Mouse (Mus musculus) heart, embryonic 13.5 days (tissue): Measurements from ENCODE around the gene Nodal. TPM values are rescaled to one million over a fixed set of nuclear protein-coding genes. Genes with fewer than 3 reads are reported as not detected.

Experiments used
- ATAC-seq: fragments of 200-750 bp; cut with Nextera tagmentation; 2 replicates; pipeline ENCODE4 v1.8.0; 2017; ENCODE audit warnings: moderate TSS enrichment; ENCODE audit not compliant: insufficient number of reproducible peaks, low FRiP score, low TSS enrichment; ENCODE audit errors: extremely low read depth
- H3K27ac ChIP-seq: fragments of 300-500 bp; sonication (generic); replicated peaks from 2 replicates; pipeline ENCODE4 v1.5.1; 2015; ENCODE audit warnings: moderate library complexity, mild to moderate bottlenecking, inconsistent platforms
- H3K27me3 ChIP-seq: fragments of 300-500 bp; sonication (generic); replicated peaks from 2 replicates; pipeline ENCODE4 v1.6.1; 2015; ENCODE audit warnings: mild to moderate bottlenecking, inconsistent platforms
- H3K36me3 ChIP-seq: fragments of 300-500 bp; sonication (generic); 2 replicates; pipeline ENCODE4 v1.6.1; 2015; ENCODE audit warnings: mild to moderate bottlenecking, inconsistent platforms
- H3K4me1 ChIP-seq: fragments of 300-500 bp; sonication (generic); 2 replicates; pipeline ENCODE4 v1.6.1; 2015; ENCODE audit warnings: inconsistent platforms
- H3K4me2 ChIP-seq: fragments of 300-500 bp; sonication (generic); 2 replicates; pipeline ENCODE4 v1.6.1; 2015; ENCODE audit warnings: inconsistent platforms, mild to moderate bottlenecking, moderate library complexity
- H3K4me3 ChIP-seq: fragments of 300-500 bp; sonication (generic); 2 replicates; pipeline ENCODE4 v1.5.1; 2015; ENCODE audit warnings: moderate library complexity, mild to moderate bottlenecking, inconsistent platforms
- H3K9ac ChIP-seq: fragments of 300-500 bp; sonication (generic); 2 replicates; pipeline ENCODE4 v1.6.1; 2015; ENCODE audit warnings: inconsistent platforms, mild to moderate bottlenecking, moderate library complexity
- H3K9me3 ChIP-seq: fragments of 300-500 bp; sonication (generic); 2 replicates; pipeline ENCODE4 v1.6.1; 2016; ENCODE audit warnings: inconsistent platforms
- WGBS: fragments of 180-500 bp; shearing (Covaris S2); methylation state at CpG from one replicate; pipeline ENCODE4 v1.1.7; 2015; ENCODE audit warnings: mixed read lengths; 5-methylcytosine and 5-hydroxymethylcytosine counted together
- polyA plus RNA-seq: library from polyadenylated mRNA; unstranded; fragments of >200 nt; fragmentation: Nextera tagmentation; extraction: Ambion mirVana; gene quantifications from 2 replicates; pipeline ENCODE4 v1.2.1, GENCODE M21; 2015

Gene Nodal
- polyA plus RNA-seq, 1 experiment from 2014 or later: not detected

GRCm38 (mm10) chr10:61380186-61380585, 37.6 kb upstream of the Nodal start:
- Histone ChIP-seq H3K4me1 (peaks cover 93% of the 10 kb centered on the region), H3K4me2 (peak overlapping the region; percentile 94), H3K36me3 (peaks cover 11% of the 10 kb centered on the region; the same call in 1 of the 2 replicates), H3K27ac (peak overlapping the region; percentile 95), H3K9me3 (no peaks in the 10 kb centered on the region), H3K27me3 (no peaks in the 10 kb centered on the region), H3K9ac (peak overlapping the region; percentile 91), H3K4me3 (peak overlapping the region; percentile 83)
- ATAC-seq: peak; percentile 44; the same call in 1 of the 2 replicates
- under 1% methylated on average over 9 of the region's 9 CpGs for WGBS

- WGBS: 17% methylated on average over 8 of the region's 8 CpGs
- Histone ChIP-seq H3K27ac (peak overlapping the region; percentile 95), H3K4me3 (peak overlapping the region; percentile 83), H3K9me3 (no peaks in the 10 kb centered on the region), H3K27me3 (no peaks in the 10 kb centered on the region), H3K9ac (peak overlapping the region; percentile 91), H3K36me3 (peaks cover 11% of the 10 kb centered on the region; the same call in 1 of the 2 replicates), H3K4me2 (peak overlapping the region; percentile 94), H3K4me1 (peaks cover 93% of the 10 kb centered on the region)
- ATAC-seq: no peak
Measured at GRCm38 (mm10) chr10:61381823-61382222, 35.9 kb upstream of the Nodal start.

GRCm38 (mm10) chr10:61382281-61382731, 35.5 kb upstream of the Nodal start:
- ATAC-seq: no peak
- Histone ChIP-seq H3K4me2 (peak overlapping the region; percentile 94), H3K9me3 (no peaks in the 10 kb centered on the region), H3K4me3 (peak overlapping the region; percentile 83), H3K27me3 (no peaks in the 10 kb centered on the region), H3K9ac (peak overlapping the region; percentile 91), H3K4me1 (peaks cover 89% of the 10 kb centered on the region), H3K36me3 (peaks cover 8% of the 10 kb centered on the region; the same call in 1 of the 2 replicates), H3K27ac (peak overlapping the region; percentile 95)
- WGBS: 1% methylated on average over 8 of the region's 8 CpGs

GRCm38 (mm10) chr10:61383021-61383714, 34.6 kb upstream of the Nodal start, which contains the start of gene Pald1:
Gene Pald1, minus strand, starts transcription at chr10:61383530.
- WGBS: under 1% methylated on average over 60 of the region's 60 CpGs
- H3K4me1 ChIP-seq: peaks cover 81% of the 10 kb centered on the region

GRCm38 (mm10) chr10:61383715-61384047, 34.1 kb upstream of the Nodal start:
- peaks cover 76% of the 10 kb centered on the region for H3K4me1 ChIP-seq
- H3K9ac ChIP-seq: peak overlapping the region; percentile 91
- WGBS: 1% methylated on average over 11 of the region's 11 CpGs
- H3K4me3 ChIP-seq: peak overlapping the region; percentile 83
- H3K27ac ChIP-seq: peak overlapping the region; percentile 95
- no peaks in the 10 kb centered on the region for H3K27me3 ChIP-seq
- 0 out of 2 replicates have a peak, but pooled peaks have one; percentile 0 for ATAC-seq
- no peaks in the 10 kb centered on the region for H3K36me3 ChIP-seq
- H3K9me3 ChIP-seq: no peaks in the 10 kb centered on the region
- peak overlapping the region; percentile 94 for H3K4me2 ChIP-seq

More at GRCm38 (mm10) chr10:61383021-61383714, 34.6 kb upstream of the Nodal start, which contains the start of gene Pald1:
- Histone ChIP-seq H3K9ac (peak within 1 kb of the TSS; percentile 91), H3K27me3 (no peaks in the 10 kb centered on the region), H3K36me3 (peaks cover 1% of the 10 kb centered on the region; the same call in 1 of the 2 replicates), H3K4me3 (peak within 1 kb of the TSS; percentile 83), H3K4me2 (peak within 1 kb of the TSS; percentile 94), H3K27ac (peak within 1 kb of the TSS; percentile 95), H3K9me3 (no peaks in the 10 kb centered on the region)
- peak; percentile 63 for ATAC-seq

GRCm38 (mm10) chr10:61385174-61385573, 32.6 kb upstream of the Nodal start:
- Histone ChIP-seq H3K4me3 (no peak overlapping the region), H3K4me2 (no peak overlapping the region), H3K4me1 (peaks cover 70% of the 10 kb centered on the region), H3K27ac (peak overlapping the region; percentile 81; the same call in 1 of the 2 replicates), H3K27me3 (no peaks in the 10 kb centered on the region), H3K9me3 (no peaks in the 10 kb centered on the region), H3K36me3 (no peaks in the 10 kb centered on the region), H3K9ac (peak overlapping the region; percentile 28; the same call in 1 of the 2 replicates)
- 64% methylated on average over 6 of the region's 6 CpGs for WGBS
- ATAC-seq: no peak

- Histone ChIP-seq H3K4me1 (peaks cover 63% of the 10 kb centered on the region), H3K4me2 (no peak overlapping the region), H3K9me3 (no peaks in the 10 kb centered on the region), H3K36me3 (no peaks in the 10 kb centered on the region), H3K27me3 (no peaks in the 10 kb centered on the region), H3K27ac (peak overlapping the region; percentile 81), H3K4me3 (no peak overlapping the region), H3K9ac (0 out of 2 replicates have a peak overlapping the region, but pooled peaks have one; percentile 24)
- 22% methylated on average over 6 of the region's 6 CpGs for WGBS
- no peak for ATAC-seq
Measured at GRCm38 (mm10) chr10:61386284-61386683, 31.5 kb upstream of the Nodal start.

- Histone ChIP-seq H3K4me2 (no peak overlapping the region), H3K9ac (no peak overlapping the region), H3K36me3 (no peaks in the 10 kb centered on the region), H3K9me3 (no peaks in the 10 kb centered on the region), H3K4me1 (peaks cover 52% of the 10 kb centered on the region), H3K4me3 (no peak overlapping the region), H3K27ac (no peak overlapping the region), H3K27me3 (no peaks in the 10 kb centered on the region)
- 69% methylated on average over 5 of the region's 5 CpGs for WGBS
- ATAC-seq: no peak
Measured at GRCm38 (mm10) chr10:61389020-61389419, 28.8 kb upstream of the Nodal start.

GRCm38 (mm10) chr10:61390148-61390547, 27.6 kb upstream of the Nodal start:
- Histone ChIP-seq H3K27ac (0 out of 2 replicates have a peak overlapping the region, but pooled peaks have one; percentile 24), H3K27me3 (no peaks in the 10 kb centered on the region), H3K36me3 (no peaks in the 10 kb centered on the region), H3K4me2 (no peak overlapping the region), H3K9me3 (no peaks in the 10 kb centered on the region), H3K4me3 (no peak overlapping the region), H3K9ac (no peak overlapping the region), H3K4me1 (peaks cover 51% of the 10 kb centered on the region)
- 28% methylated on average over 2 of the region's 2 CpGs for WGBS
- ATAC-seq: no peak

- Histone ChIP-seq H3K9ac (no peak overlapping the region), H3K4me1 (peaks cover 33% of the 10 kb centered on the region), H3K36me3 (no peaks in the 10 kb centered on the region), H3K27ac (no peak overlapping the region), H3K4me2 (no peak overlapping the region), H3K27me3 (no peaks in the 10 kb centered on the region), H3K9me3 (no peaks in the 10 kb centered on the region), H3K4me3 (no peak overlapping the region)
- WGBS: 29% methylated on average over 4 of the region's 4 CpGs
- ATAC-seq: no peak
Measured at GRCm38 (mm10) chr10:61392584-61392983, 25.2 kb upstream of the Nodal start.

GRCm38 (mm10) chr10:61394476-61395136, 23.2 kb upstream of the Nodal start:
- H3K9ac ChIP-seq: peak overlapping the region; percentile 57

More at GRCm38 (mm10) chr10:61394476-61395136, 23.2 kb upstream of the Nodal start:
- Histone ChIP-seq H3K4me3 (peak overlapping the region; percentile 8; the same call in 1 of the 2 replicates), H3K27ac (peak overlapping the region; percentile 59), H3K4me1 (peaks cover 29% of the 10 kb centered on the region), H3K36me3 (no peaks in the 10 kb centered on the region), H3K27me3 (0 out of 2 replicates have a peak, but pooled peaks cover under 1% of the 10 kb centered on the region), H3K9me3 (no peaks in the 10 kb centered on the region), H3K4me2 (peak overlapping the region; percentile 44)
- ATAC-seq: no peak
- 17% methylated on average over 9 of the region's 9 CpGs for whole genome bisulfite sequencing
